Mouse (Mus musculus) heart, embryonic 14.5 days (tissue): Measurements from ENCODE around the gene Mrpl51. TPM values are rescaled to one million over a fixed set of nuclear protein-coding genes. Genes with fewer than 3 reads are reported as not detected.

Experiments used
- ATAC-seq: fragments of 200-750 bp; cut with Nextera tagmentation; 2 replicates; pipeline ENCODE4 v1.8.0; 2017; ENCODE audit warnings: low read depth, moderate TSS enrichment; ENCODE audit not compliant: insufficient number of reproducible peaks, insufficient read depth, low FRiP score
- H3K27ac ChIP-seq, 2 experiments: fragments of 200-500 bp in 1 of 2; fragments of 300-500 bp in 1 of 2; sonication (generic) in 1 of 2; replicated peaks in 1 of 2; 2 replicates each; pipeline ENCODE4 v1.5.1; 2012 to 2014; ENCODE audit warnings: low read depth in 2 of 2, low read length in 2 of 2, control low read depth in 1 of 2, mild to moderate bottlenecking in 1 of 2, mixed read lengths in 1 of 2; ENCODE audit not compliant: control insufficient read depth in 1 of 2, insufficient read depth in 1 of 2
- H3K27me3 ChIP-seq: fragments of 300-500 bp; sonication (generic); 2 replicates; pipeline ENCODE4 v1.6.1; 2014; ENCODE audit warnings: mild to moderate bottlenecking, low read length, control low read depth; ENCODE audit not compliant: control insufficient read depth, insufficient read depth
- H3K36me3 ChIP-seq: fragments of 300-500 bp; sonication (generic); 2 replicates; pipeline ENCODE4 v1.6.1; 2014; ENCODE audit warnings: mild to moderate bottlenecking, control low read depth, low read length, mixed read lengths; ENCODE audit not compliant: control insufficient read depth, insufficient read depth
- H3K4me1 ChIP-seq, 2 experiments: fragments of 200-500 bp in 1 of 2; fragments of 300-500 bp in 1 of 2; sonication (generic) in 1 of 2; 2 replicates each; pipeline ENCODE4 v1.6.1; 2012 to 2014; ENCODE audit warnings: low read length in 2 of 2, control low read depth in 1 of 2, mixed read lengths in 1 of 2; ENCODE audit not compliant: control insufficient read depth in 2 of 2, insufficient read depth in 2 of 2
- H3K4me2 ChIP-seq: fragments of 300-500 bp; sonication (generic); 2 replicates; pipeline ENCODE4 v1.6.1; 2014; ENCODE audit warnings: mild to moderate bottlenecking, low read length
- H3K4me3 ChIP-seq, 2 experiments: fragments of 200-500 bp in 1 of 2; fragments of 300-500 bp in 1 of 2; sonication (generic) in 1 of 2; 2 replicates each; pipeline ENCODE4 v1.5.1; 2012 to 2014; ENCODE audit warnings: low read length in 2 of 2, mild to moderate bottlenecking in 2 of 2, control low read depth in 1 of 2, low read depth in 1 of 2, moderate library complexity in 1 of 2; ENCODE audit not compliant: control insufficient read depth in 1 of 2, insufficient read depth in 1 of 2
- H3K9ac ChIP-seq: fragments of 300-500 bp; sonication (generic); 2 replicates; pipeline ENCODE4 v1.6.1; 2014; ENCODE audit warnings: mild to moderate bottlenecking, low read length
- H3K9me3 ChIP-seq: fragments of 300-500 bp; sonication (generic); 2 replicates; pipeline ENCODE4 v1.6.1; 2016; ENCODE audit warnings: low read length, control low read depth; ENCODE audit not compliant: control insufficient read depth
- WGBS: fragments of 180-500 bp; shearing (Covaris S2); extraction: QIAGEN DNeasy Blood & Tissue Kit; methylation state at CpG from one replicate; pipeline ENCODE4 v1.1.7; 2014; 5-methylcytosine and 5-hydroxymethylcytosine counted together
- polyA plus RNA-seq: library from polyadenylated mRNA; unstranded; fragments of >200 nt; fragmentation: Nextera tagmentation; extraction: Ambion mirVana; gene quantifications from 2 replicates; pipeline ENCODE4 v1.2.1, GENCODE M21; 2014

The Mrpl51 gene
- polyA plus RNA-seq, 1 experiment from 2014 or later = 264 TPM

DNA sequence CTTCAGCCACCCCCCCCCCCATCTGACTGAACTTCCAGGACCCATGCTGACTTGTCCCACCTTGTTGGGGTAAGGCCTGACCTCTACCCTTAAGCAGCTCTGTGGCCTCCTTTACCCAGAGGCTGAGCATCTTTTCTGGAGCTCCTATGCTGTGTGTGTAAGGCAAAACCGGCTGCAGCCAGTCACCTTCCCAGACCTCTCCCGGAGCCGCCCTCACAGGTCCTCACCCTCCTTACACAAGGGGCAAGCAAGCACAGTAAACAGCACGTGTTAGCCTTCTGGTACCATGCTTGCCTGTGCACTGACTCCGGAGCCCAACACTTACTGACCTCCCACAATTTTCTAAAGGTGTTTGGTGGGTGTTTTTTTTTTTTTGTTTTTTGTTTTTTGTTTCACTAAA lies 16.1 kb upstream of the Mrpl51 start:
- no peak overlapping the region for H3K9ac ChIP-seq
- no peak overlapping the region for H3K4me2 ChIP-seq
- WGBS = 93% methylated on average over 5 of the region's 5 CpGs
- no peak overlapping the region for H3K4me3 ChIP-seq
- no peaks in the 10 kb centered on the region for H3K27me3 ChIP-seq
- H3K36me3 ChIP-seq = peaks cover 100% of the 10 kb centered on the region
- no peaks in the 10 kb centered on the region for H3K9me3 ChIP-seq
- ATAC-seq = no peak
- H3K27ac ChIP-seq = no peak overlapping the region
- H3K4me1 ChIP-seq = no peaks in the 10 kb centered on the region

GRCm38 (mm10) chr6:125179601-125180000 lies 12.0 kb upstream of the Mrpl51 start:
- no peaks in the 10 kb centered on the region for H3K27me3 ChIP-seq
- peaks cover 100% of the 10 kb centered on the region for H3K36me3 ChIP-seq
- no peak overlapping the region for H3K4me2 ChIP-seq
- no peak overlapping the region for H3K4me3 ChIP-seq
- H3K9ac ChIP-seq = no peak overlapping the region
- no peak for ATAC-seq
- no peaks in the 10 kb centered on the region for H3K9me3 ChIP-seq
- no peak overlapping the region for H3K27ac ChIP-seq
- H3K4me1 ChIP-seq = no peaks in the 10 kb centered on the region
- WGBS = 95% methylated on average over 7 of the region's 7 CpGs

GRCm38 (mm10) chr6:125182133-125182532 lies 9.5 kb upstream of the Mrpl51 start:
- 86% methylated on average over 5 of the region's 5 CpGs for WGBS

GRCm38 (mm10) chr6:125186203-125186602 lies 5.4 kb upstream of the Mrpl51 start:
- 90% methylated on average over 10 of the region's 10 CpGs for WGBS
- no peak overlapping the region for H3K27ac ChIP-seq

More at GRCm38 (mm10) chr6:125182133-125182532, 9.5 kb upstream of the Mrpl51 start:
- H3K27ac ChIP-seq = no peak overlapping the region
- no peaks in the 10 kb centered on the region for H3K9me3 ChIP-seq
- no peaks in the 10 kb centered on the region for H3K27me3 ChIP-seq
- H3K4me2 ChIP-seq = no peak overlapping the region
- H3K36me3 ChIP-seq = peaks cover 100% of the 10 kb centered on the region
- no peaks in the 10 kb centered on the region for H3K4me1 ChIP-seq
- no peak overlapping the region for H3K9ac ChIP-seq
- no peak for ATAC-seq
- no peak overlapping the region for H3K4me3 ChIP-seq

GRCm38 (mm10) chr6:125190816-125191215 lies 785 bp upstream of the Mrpl51 start:
- H3K36me3 ChIP-seq = peaks cover 69% of the 10 kb centered on the region
- peak overlapping the region; percentile 86 to 100 for H3K27ac ChIP-seq
- no peaks in the 10 kb centered on the region for H3K27me3 ChIP-seq
- H3K9me3 ChIP-seq = no peaks in the 10 kb centered on the region
- H3K9ac ChIP-seq = peak overlapping the region; percentile 92
- no peak for ATAC-seq
- H3K4me1 ChIP-seq = peaks cover 2 to 21% of the 10 kb centered on the region in 2 experiments; a peak in 2 of 4 replicates
- peak overlapping the region; percentile 75 to 80 for H3K4me3 ChIP-seq
- H3K4me2 ChIP-seq = peak overlapping the region; percentile 90

More at GRCm38 (mm10) chr6:125186203-125186602, 5.4 kb upstream of the Mrpl51 start:
- H3K36me3 ChIP-seq = peaks cover 88% of the 10 kb centered on the region
- no peak overlapping the region for H3K4me2 ChIP-seq
- H3K27me3 ChIP-seq = no peaks in the 10 kb centered on the region
- ATAC-seq = no peak
- H3K4me3 ChIP-seq = no peak overlapping the region
- peaks cover 2 to 12% of the 10 kb centered on the region in 2 experiments; a peak in 1 of 4 replicates for H3K4me1 ChIP-seq
- H3K9me3 ChIP-seq = no peaks in the 10 kb centered on the region
- H3K9ac ChIP-seq = no peak overlapping the region

DNA sequence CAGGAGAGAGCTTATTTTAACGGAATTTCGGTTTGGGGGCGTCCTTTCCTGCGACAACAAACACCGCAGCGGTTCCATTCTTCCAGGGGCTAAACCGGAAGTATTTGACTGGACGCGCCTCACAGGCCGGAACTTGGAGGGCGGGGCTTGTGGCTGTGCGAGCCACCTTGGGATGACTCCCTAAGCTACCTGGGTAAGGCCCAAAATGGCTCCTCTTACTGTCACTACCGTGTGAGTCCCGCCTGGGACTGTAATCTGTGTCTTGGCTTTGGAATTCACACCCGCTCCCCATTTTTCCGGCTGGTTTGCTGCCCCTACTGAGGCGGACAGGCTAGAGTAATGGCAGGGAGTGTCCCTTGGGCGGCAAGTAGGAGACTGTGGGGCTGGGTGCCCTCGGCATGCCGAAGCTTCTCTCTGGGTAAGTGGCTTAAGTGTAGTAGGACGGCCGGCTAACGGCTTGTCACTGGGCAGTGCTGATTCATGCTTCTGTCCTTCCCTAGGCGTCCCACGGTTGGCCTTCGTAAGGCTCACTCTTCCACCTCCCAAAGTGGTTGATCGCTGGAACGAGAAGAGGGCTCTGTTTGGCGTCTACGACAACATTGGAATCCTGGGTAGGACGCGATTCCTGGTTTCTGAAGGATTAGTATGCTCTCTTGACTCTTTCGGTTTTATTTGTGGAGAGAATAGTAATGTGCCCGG lies 564 bp downstream of the Mrpl51 start:
- H3K36me3 ChIP-seq = peaks cover 55% of the 10 kb centered on the region
- H3K4me2 ChIP-seq = peak overlapping the region; percentile 90
- H3K27ac ChIP-seq = peak overlapping the region; percentile 93 to 100
- H3K27me3 ChIP-seq = no peaks in the 10 kb centered on the region
- ATAC-seq = peak; percentile 92; the same call in 1 of the 2 replicates
- peak overlapping the region; percentile 55 to 80 for H3K4me3 ChIP-seq
- H3K9me3 ChIP-seq = no peaks in the 10 kb centered on the region
- H3K9ac ChIP-seq = peak overlapping the region; percentile 92
- H3K4me1 ChIP-seq = peaks cover 2 to 21% of the 10 kb centered on the region in 2 experiments; a peak in 2 of 4 replicates
- under 1% methylated on average over 34 of the region's 34 CpGs for WGBS

GRCm38 (mm10) chr6:125192841-125193240 lies 1.2 kb downstream of the Mrpl51 start:
- H3K4me3 ChIP-seq = peak overlapping the region; percentile 55 to 80
- peak overlapping the region; percentile 93 to 100 for H3K27ac ChIP-seq
- H3K36me3 ChIP-seq = peaks cover 49% of the 10 kb centered on the region
- WGBS = 27% methylated on average over 5 of the region's 5 CpGs
- H3K27me3 ChIP-seq = no peaks in the 10 kb centered on the region
- peak overlapping the region; percentile 92 for H3K9ac ChIP-seq
- H3K9me3 ChIP-seq = no peaks in the 10 kb centered on the region
- peaks cover 2 to 21% of the 10 kb centered on the region in 2 experiments; a peak in 2 of 4 replicates for H3K4me1 ChIP-seq
- no peak for ATAC-seq
- peak overlapping the region; percentile 90 for H3K4me2 ChIP-seq
